Mouse (Mus musculus) heart, adult 2 months (tissue): ENCODE measurements around the gene Zbtb5.

Experiments
- CTCF ChIP-seq: fragments of 200-600 bp; IDR thresholded peaks from 2 replicates; pipeline ENCODE4 v1.8.1; 2022; ENCODE audit warnings: antibody characterized with exemption, mild to moderate bottlenecking, moderate library complexity
- POLR2A ChIP-seq: fragments of 200-500 bp; IDR thresholded peaks from 2 replicates; pipeline ENCODE4 v1.6.1; 2011; ENCODE audit warnings: mild to moderate bottlenecking, low read depth, low read length, control low read depth; ENCODE audit not compliant: insufficient read depth

GRCm38 (mm10) chr4:44993847-44994246 is 18.4 kb downstream of the Zbtb5 start:
- no peak for TF ChIP-seq CTCF
- TF ChIP-seq POLR2A = no peak
